Mouse (Mus musculus): Measurements from ENCODE around the gene Tex44.

GRCm38 (mm10) chr1:86473109-86473760, 47.1 kb downstream of the Tex44 start:
- TF ChIP-seq POLR2A (IDR thresholded peaks at IDR 0.05; ENCODE audit: borderline replicate concordance, low read depth, low read length) (no peak), CTCF (IDR thresholded peaks at IDR 0.05; ENCODE audit: low read depth, low read length) (no peak)
